Mouse (Mus musculus): ENCODE data around the gene Wdr17.

Gene Wdr17

DNA sequence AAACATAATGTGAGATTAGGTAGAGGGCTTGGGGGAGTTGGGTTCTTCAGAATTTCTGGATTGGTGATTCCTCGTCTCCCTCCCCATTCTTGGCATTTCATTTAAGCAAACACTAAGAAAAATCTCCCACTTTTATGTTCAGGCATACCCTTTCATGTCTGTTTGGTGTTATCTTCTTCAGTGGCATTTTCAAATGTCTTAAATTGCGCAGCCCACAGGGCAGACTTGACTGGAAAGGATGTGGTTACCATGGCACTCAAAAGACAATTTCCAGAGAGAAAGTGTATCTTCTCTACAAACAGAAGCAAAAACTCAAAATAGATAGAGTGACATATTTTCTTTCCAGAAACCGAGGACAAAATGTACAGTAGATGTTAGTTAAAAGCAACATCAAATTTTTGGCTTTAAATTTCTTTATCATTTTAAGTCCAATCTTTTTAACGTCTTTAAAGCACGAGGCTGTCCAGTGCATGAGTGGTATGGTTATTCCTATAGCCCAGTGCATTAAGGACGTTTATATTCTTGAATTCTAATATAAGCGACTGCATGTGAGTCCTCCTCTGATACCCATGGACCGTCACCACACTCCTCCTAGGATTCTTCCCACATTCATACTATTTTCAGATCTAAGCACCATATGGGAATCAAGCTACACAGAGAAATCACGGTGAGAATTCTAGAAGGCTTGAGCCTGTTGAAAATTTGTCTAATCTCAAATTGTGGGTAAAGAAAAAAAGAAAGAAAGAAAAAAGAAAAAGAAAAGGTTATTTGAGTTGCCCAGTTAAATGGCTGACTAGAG, at the start of gene Wdr17:
Gene Wdr17 (minus strand): TSS at position 198 of the 799 bp plus-strand sequence.
- DNase-seq (ENCODE audit: low read depth in 1 of 2, low spot score in 2 of 2), result no peak

DNA sequence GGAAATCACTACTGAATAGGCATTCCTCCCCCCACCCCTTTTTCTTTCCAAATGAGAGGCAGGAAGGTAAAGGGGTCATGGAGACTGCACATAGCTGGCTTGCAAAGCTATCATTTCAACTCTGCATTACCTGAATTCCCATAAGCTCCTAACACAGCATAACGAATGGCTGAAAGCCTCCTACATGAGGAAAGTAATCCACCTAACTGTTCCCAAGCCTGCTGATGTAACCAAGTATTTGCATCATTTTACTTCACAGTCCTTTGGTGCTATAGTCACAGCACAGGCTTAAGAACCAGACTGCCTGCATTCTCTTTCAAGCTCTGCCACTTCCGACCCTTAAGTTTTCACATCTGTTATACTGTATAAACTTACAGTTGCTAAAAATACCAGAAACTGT, 45.3 kb upstream of the Wdr17 start:
- no peak for DNase-seq (ENCODE audit: low read depth in 1 of 2, low spot score in 2 of 2)

DNA sequence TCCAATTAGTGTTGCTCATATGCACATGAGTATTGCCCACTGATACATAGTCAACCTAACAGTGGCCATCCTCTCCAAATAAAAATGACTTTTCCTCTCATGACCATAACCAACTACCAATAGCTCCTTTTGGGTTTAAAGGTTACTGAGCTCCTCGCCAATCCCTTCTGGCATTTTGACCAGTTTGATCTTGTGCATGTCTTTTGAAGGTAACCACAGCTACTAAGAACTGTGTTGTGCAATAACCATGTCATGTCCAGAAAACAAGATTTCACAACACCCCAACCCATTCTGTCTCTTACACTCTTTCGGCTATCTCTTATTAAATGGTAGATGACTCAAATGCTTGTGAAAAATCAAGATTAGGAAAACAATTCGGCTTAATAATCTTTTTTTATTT, 38.0 kb upstream of the Wdr17 start:
- DNase-seq (ENCODE audit: low read depth in 1 of 2, low spot score in 2 of 2), result no peak

DNA sequence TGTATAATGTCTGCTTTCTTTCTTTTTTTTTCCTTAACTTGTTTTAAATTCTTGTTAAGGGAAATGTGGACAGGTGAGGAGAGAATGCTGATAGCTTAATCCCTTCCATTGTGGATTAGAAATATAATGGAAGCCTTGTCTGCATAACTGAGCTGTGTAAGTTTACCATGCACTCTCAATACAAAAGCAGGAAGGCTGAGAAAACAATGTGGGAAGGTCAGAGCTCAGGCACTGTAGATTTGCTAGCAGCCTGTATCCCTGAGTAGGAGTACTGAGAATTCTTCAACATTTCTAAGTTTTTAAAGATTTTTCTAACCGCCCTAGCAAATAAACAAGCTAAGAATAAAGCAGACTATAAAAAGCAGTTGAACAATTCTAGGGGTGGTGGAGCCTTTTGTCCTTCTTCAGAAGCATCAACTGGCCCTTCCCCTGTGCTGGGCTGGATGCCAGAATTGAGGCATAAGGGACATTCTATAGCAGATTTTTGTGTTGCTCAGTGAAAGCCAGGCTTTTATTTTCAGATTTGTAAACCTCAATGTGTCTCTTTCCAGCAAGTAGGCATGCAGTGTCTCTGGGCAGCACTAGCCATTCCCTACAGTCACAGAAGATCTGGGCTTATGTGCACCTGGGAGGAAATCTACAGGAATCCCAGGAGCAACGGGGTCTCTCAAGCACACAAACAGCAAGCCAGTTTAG, 35.3 kb upstream of the Wdr17 start:
- DNase-seq (ENCODE audit: low read depth in 1 of 2, low spot score in 2 of 2), result no peak

DNA sequence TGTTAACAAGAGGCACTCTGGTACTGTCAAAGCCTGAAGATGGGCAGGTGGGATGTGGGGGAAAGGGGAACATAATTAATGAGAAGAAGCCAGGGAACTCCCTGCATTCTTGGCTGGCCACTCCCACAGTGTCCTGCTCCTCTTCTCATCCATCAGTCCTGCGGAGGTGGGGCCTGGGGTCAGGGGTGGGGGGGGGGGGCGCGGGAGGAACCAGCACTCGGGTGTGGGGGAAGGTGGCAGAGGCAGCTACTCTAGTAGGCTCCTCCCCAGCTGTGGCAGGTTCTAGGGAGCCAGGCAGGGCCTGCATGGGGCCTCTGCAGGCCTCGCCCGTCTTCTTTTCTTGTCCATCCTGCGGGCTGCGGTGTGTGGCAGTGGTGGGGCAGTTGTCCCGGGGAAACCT, 30.7 kb upstream of the Wdr17 start:
- DNase-seq (ENCODE audit: low read depth in 1 of 2, low spot score in 2 of 2), result no peak

DNA sequence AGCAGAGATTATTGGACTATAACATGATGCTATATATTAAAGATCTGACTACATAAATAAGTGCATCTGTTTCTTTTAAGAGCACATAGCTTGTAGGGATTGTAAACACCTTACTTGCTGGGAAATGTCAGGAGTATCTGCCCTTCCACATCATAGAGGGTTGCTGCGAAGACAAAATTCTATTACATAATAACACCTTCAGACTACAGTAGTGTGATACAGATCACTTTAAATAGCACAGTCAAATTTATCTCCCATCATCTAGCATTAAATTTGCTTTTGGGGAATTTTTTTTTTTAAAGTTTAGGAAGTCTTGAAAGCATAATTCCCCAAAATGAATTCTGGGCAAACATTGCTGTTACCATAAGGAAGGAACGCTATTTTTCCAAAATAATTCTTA, 25.9 kb upstream of the Wdr17 start:
- no peak for DNase-seq (ENCODE audit: low read depth in 1 of 2, low spot score in 2 of 2)

DNA sequence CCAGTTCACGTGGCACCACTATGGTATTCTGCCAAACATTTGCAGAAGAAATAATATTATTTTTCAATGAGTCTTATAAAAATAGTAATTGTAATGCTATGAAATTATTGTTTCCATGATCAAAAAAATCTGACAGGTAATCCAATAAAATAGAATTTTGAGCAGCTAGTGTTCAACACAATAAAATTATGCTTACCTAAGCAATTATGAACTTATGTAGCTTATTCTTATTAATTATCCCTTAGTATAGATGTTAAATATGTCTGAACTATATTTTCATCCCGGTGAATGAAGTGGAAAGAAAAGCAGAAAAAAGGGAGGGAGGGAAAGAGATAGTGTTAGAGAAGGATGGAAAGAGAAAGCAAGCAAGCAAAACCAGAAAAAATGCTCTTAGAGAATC, 12.5 kb upstream of the Wdr17 start:
- no peak for DNase-seq (ENCODE audit: low read depth in 1 of 2, low spot score in 2 of 2)

DNA sequence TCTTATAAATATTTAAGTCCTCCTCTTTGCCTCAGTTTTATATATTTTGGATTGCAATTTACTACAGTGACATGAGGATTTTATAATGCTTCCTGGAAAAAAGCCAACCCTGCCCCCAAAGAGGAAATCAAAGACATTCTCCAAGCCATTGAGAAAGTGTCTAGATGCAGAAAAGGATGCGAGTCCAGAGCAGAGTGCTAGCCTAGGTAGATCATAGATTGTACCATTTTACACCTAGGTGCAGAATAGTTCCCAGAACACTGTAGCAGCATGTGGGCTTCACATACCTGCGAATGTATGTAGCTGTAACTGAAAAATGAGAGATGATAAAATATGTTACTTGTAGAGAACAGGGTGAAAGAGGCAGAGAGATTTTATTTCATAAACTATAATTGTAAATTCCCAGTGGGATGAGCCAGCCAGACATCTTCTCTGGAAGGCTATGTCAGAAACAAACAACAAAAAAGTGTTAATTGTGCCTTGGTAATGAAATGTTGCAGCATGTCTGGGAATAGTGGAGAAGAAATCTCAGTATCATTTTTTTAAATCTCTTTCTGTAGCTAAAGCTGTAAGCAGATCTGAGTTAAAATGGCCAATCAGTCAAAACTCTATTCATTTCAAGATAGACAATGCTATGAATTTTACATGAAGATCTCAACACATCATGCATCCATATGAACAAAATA, 7.8 kb upstream of the Wdr17 start:
- DNase-seq (ENCODE audit: low read depth in 1 of 2, low spot score in 2 of 2), result no peak

DNA sequence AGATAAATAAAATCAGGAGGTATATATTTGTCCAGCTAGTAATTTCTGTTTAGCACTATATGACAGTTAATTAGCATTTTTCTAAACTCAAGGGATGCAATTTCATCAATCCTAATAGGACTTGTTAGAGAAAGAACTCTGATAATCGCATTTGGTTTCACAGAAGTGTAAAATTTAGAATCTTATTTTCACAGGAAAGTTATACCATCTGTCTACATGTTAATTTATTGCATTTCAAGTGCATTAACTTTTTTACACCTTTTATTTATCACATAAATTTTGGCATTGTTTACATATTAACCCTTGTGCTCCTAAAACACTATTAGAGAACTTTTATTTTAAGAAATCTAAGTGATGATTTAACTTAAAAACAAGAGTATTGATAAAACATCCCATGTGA, 7.2 kb upstream of the Wdr17 start:
- no peak for DNase-seq (ENCODE audit: low read depth in 1 of 2, low spot score in 2 of 2)

DNA sequence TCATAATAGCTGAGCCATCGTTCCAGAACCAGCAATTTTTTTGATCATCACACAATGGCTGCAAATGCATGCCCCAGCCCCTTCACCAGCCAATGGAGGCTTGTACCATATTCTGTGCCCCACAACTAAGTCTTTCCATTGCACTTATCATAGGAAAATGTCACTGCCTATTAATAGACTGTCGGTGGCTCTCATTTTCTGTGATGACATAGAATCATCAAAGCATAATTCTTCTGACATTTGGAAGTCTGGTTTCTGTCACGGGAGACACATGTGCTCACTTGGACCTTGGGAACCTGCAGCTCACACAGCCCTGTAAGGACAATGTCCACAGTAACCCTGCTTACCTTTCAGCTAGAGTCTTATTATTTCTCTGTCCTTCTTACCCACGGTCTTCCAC, 424 bp downstream of the Wdr17 start:
- DNase-seq (ENCODE audit: low read depth in 1 of 2, low spot score in 2 of 2), result no peak

DNA sequence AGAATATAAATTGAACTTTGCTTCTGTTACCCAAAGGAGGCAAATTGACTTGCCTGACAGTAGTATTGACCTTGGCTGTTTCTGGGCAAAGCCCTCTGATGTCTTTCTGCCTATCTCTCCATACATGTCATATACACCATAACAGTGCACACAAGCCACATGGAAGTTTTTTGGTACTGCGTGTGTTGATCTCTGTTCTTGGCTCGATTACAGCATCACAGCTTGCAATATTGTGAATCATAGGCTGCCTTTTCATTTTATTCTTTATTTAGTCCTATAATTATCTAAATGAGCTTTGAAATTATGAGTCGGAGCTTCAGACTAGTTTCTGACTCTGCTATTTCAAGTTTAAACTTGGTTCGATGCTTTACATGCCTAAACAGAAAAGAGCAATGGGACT, 10.5 kb downstream of the Wdr17 start:
- no peak for DNase-seq (ENCODE audit: low read depth in 1 of 2, low spot score in 2 of 2)

DNA sequence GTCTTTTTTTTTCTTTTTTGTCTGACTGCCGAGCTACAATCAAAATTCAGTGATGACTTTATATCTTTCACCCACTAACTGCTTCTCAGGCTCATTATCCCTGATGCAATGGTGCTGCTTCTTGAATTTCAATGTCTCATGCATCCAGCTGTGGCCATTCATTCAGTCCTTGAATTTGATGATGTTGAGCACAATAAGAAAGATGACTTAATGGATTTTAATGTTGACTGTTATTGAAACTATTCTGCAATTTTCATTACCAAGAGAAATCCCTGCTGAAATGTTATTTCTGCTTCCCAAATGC, 22.3 kb downstream of the Wdr17 start:
- DNase-seq (ENCODE audit: low read depth in 1 of 2, low spot score in 2 of 2), result no peak

DNA sequence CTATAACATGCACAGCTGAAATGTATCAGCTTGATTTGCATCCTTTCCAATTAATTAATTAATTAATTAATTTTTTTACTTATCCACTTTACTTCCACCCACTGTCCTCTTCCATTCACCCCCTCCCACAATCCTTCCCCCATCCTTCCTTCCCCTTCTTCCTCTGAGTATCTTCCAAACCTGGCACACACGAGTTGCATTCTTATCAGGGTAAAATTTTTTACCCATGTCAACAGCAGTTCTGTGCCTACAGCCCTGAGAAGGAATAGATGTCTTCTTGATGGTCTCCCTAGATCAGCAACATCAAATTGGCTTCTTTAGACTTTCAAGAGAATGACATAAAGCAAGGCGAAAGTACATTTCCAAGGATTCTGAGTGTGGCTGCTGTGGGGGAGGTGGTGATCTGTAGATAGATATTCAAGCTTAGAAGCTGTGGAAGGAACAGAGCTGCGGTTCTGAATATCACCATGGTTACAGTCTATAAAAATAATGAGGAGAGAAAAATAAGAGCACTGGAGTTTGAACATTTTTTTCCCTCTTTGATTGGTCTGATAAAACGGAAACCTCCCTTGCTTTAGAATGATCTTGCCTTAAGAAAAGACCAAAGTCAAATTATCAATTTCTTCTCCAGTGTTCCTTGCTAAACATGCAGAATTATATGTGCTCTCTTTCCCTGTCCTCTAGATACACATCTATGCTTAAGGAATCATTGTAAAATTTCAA, 22.8 kb downstream of the Wdr17 start:
- no peak for DNase-seq (ENCODE audit: low read depth in 1 of 2, low spot score in 2 of 2)

DNA sequence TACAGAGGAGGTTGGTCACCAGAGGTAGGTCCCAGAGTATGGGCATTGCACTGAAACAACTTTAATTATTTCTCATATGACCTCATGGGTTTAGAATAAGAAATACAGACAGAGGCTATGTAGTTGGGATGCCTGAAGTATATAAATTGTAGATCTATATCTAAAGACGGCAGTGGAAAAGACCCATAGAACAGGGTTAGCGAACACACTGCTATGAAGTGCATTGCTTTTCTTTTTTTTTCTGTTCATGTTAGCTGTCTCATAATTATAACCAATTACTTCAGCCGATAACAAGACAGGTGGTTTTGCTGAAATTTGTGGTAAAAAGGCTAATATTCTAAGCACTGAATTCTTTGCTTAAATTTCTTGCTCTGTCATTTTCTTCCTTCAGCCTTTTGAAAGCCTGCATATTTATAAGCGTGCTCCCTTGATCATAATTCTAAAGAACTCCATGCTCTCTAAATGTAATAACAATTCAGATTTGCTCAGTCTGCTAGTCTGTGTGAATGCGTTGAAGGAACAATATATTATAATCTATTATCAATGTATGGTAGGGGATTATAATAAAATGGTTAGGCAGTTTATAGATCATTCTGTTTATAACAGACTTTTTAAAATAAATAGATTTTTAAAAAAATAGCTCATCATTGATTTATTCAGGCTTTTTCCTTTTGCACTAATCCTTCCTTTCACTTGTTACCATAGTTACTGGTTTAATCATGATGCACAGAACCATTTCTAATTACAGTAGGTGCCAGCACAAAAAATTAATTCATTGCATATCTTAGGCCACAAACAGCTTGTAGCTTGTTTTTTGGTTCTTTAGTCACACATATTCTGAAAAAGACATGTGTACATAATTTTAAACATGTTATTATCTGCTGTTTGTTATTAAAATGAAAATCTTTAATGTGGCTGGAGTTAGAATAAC, 50.7 kb downstream of the Wdr17 start:
- no peak for DNase-seq (ENCODE audit: low read depth in 1 of 2, low spot score in 2 of 2)

DNA sequence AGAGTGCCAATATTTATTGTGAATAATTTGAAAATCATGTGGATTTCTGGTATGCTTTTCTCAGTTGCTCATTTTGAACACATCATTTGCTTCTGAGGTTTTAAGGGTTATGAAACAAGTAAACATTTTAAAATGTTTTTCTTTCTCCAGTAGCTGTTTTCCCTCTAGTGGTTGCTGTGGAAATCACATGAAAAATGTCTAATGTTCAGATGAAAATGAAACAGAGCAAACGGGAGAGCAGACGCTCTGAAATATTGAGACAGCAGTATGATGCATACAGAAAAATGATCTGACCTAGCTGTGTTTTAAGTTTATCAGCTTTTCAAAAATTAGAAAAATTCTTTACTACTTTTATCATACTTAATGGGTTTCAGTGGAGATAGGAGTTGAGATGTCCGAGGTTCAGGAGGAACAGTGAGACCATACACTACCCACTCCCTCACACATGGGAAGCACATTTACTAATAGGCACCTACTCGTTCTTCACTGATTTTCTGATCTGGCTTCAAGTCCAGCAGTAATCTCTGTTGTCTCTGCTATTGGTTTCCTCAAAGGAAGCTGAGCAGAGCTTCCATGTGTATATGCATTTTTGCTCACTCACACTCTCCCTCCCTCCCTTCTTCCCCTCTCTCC, 57.1 kb downstream of the Wdr17 start:
- DNase-seq (ENCODE audit: low read depth in 1 of 2, low spot score in 2 of 2), result no peak

DNA sequence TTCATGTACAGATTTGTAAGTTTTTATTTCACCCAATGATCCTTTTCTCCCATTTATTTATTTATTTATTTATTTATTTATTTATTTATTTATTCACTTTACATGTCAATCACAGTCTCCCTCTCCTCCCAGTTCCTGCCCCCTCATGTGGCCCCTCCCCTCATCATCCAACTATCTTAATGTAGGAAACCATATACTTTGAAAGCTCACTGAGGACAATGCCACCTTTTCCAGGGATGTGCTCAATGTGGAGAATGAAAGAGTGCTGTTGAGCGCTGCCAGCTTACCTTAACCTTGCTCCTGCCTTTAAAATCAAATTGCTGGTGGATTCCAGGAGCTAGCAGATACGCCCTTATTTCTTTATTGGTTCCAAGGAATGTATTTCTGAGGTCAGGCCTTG, 59.0 kb downstream of the Wdr17 start:
- DNase-seq (ENCODE audit: low read depth in 1 of 2, low spot score in 2 of 2), result no peak

DNA sequence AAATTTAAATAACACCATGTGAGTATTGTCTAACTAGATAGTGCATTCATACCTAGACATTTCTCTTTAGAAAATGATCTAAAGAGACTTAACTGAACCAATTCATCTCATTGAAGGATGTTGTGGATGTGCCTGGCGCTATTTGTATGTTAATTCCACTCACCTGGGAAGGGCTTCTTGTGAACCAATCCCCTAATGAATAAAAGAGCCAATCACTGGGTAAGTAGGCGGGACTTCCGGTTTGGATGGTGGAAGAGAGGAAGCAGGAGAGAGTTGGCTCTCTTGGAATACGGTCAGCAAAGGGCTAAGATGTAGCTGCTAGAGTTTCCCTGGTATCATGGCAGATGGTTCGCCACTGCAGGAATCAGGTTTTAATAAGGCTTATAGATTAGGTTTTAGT, 64.0 kb downstream of the Wdr17 start:
- DNase-seq (ENCODE audit: low read depth in 1 of 2, low spot score in 2 of 2), result no peak

DNA sequence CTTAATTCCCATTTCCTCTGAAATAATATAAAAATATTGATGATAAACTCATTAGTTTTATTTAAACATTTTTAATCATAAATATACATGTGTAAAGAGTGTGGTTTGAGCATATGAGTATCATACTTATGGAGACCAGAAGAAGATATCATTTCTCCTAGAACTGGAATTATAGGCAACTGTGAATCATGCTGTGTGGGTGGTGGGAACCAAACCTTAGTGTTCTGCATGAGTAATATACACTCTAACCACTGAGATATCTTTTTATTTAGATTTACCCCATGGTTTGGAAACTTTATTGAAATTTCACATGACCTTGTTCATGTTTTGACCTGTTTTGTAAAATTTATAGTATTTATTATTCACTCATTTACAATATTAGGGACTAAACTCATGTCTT, 68.3 kb downstream of the Wdr17 start:
- no peak for DNase-seq (ENCODE audit: low read depth in 1 of 2, low spot score in 2 of 2)

DNA sequence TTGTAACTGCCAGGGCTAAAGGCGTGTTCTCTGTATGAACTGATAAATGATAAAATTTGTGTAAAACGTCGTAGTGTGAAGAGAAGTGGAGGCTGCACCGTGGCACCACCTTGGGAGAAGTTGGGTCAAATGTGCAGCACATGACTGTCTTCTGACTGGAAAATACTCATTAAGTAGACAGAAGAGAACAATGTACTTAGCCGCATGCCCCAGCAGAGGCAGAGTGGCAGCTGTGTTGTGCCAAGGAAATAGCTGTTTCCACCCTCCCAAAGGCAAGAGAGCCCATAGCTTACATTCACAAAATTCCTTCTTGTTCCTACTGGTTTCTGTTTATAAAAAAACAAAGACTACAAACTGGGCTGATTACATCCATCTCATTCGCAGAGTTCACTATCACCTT, 78.8 kb downstream of the Wdr17 start:
- no peak for DNase-seq (ENCODE audit: low read depth in 1 of 2, low spot score in 2 of 2)

DNA sequence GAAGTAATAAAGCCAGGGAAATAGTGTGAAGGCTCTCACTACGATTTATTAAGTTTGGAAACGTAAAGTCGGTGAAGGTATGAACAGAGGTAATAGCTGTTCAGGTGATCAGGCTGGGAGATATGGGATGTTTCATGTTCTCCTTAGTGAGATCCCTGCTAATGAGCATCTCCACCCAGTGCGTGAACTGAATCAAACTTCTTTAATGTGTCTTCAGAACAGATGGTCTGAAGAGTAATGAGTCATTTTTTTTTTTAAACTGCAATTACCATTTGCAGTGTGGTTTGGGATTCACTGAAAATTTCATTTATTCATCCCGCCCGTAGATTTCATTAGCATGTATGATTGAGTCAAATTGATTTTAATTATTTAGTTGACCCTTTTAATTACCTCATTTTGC, 80.8 kb downstream of the Wdr17 start:
- no peak for DNase-seq (ENCODE audit: low read depth in 1 of 2, low spot score in 2 of 2)

Data from monocyte, adult 2 months (primary cell).